ENCODE assay signal across 8 mouse cellular contexts in genomic region chr10:40300648-40301171, GRCm38 (mm10). TPM values are rescaled to one million over a fixed set of nuclear protein-coding genes. Genes with fewer than 3 reads are reported as not detected.
DNase-seq lines count a peak whose midpoint lies in the region; ATAC-seq and TF ChIP-seq lines count a peak whose summit lies in the region.

No protein-coding gene starts in this region.

- under 1% methylated on average over 36 of the region's 36 CpGs for WGBS in heart, embryonic 11.5 days (ENCODE audit: insufficient replicate concordance)
- WGBS in kidney, embryonic 16.5 days: under 1% methylated on average over 36 of the region's 36 CpGs

- peak overlapping the region; percentile 96 for H3K9ac ChIP-seq in heart, embryonic 11.5 days (ENCODE audit: low read depth, low read length)
- H3K9ac ChIP-seq in kidney, embryonic 16.5 days (replicated peaks; ENCODE audit: low read length): peak overlapping the region; percentile 97

- peaks cover 18% of the 10 kb centered on the region; the same call in 1 of the 2 replicates for H3K4me1 ChIP-seq in heart, embryonic 11.5 days (ENCODE audit: control insufficient read depth, insufficient read depth, low read length)
- H3K4me1 ChIP-seq in kidney, embryonic 16.5 days (ENCODE audit: insufficient read depth, low read length): peaks cover 33% of the 10 kb centered on the region

- no peaks in the 10 kb centered on the region for H3K36me3 ChIP-seq in heart, embryonic 11.5 days (ENCODE audit: control insufficient read depth, insufficient read depth, low read length)
- H3K36me3 ChIP-seq in kidney, embryonic 16.5 days (ENCODE audit: insufficient read depth, low read length): no peaks in the 10 kb centered on the region

- DNase-seq in CD4-positive helper T cell, adult 2 months (ENCODE audit: low read depth, low spot score): peak; percentile 53
- peak; percentile 96 for DNase-seq in brain, embryonic 14.5 days (ENCODE audit: low read depth)
- peak; percentile 92 for DNase-seq in liver
- DNase-seq in monocyte, adult 2 months (ENCODE audit: low read depth in 1 of 2, low spot score in 2 of 2): peak; percentile 14 to 39
- DNase-seq in spleen, postnatal 4 days (ENCODE audit: low spot score in 2 of 2): peak; percentile 80 to 89

- H3K9me3 ChIP-seq in heart, embryonic 11.5 days (replicated peaks; ENCODE audit: control insufficient read depth, low read length): no peaks in the 10 kb centered on the region
- no peaks in the 10 kb centered on the region for H3K9me3 ChIP-seq in kidney, embryonic 16.5 days (ENCODE audit: low read length)

- H3K27ac ChIP-seq in heart, embryonic 11.5 days (ENCODE audit: low read depth, low read length): peak overlapping the region; percentile 92
- H3K27ac ChIP-seq in kidney, embryonic 16.5 days (ENCODE audit: low read length): peak overlapping the region; percentile 92

- no peaks in the 10 kb centered on the region for H3K27me3 ChIP-seq in heart, embryonic 11.5 days (ENCODE audit: control insufficient read depth, insufficient read depth, low read length)
- no peaks in the 10 kb centered on the region for H3K27me3 ChIP-seq in kidney, embryonic 16.5 days (ENCODE audit: insufficient read depth, low read length)

- peak; percentile 84 for ATAC-seq in erythroblast, adult 5-6 weeks (replicated peaks; ENCODE audit: low FRiP score, poor library complexity, severe bottlenecking)
- ATAC-seq in heart, embryonic 11.5 days (replicated peaks; ENCODE audit: insufficient number of reproducible peaks, low FRiP score, low TSS enrichment): peak; percentile 81
- ATAC-seq in kidney, embryonic 16.5 days (ENCODE audit: low FRiP score, low TSS enrichment): peak; percentile 85

- no peak for TF ChIP-seq CTCF in brain, embryonic 14.5 days (IDR thresholded peaks at IDR 0.05; ENCODE audit: borderline replicate concordance, extremely low read depth, insufficient read depth, insufficient read length)

- H3K4me3 ChIP-seq in heart, embryonic 11.5 days (ENCODE audit: low read depth, low read length): peak overlapping the region; percentile 100
- H3K4me3 ChIP-seq in kidney, embryonic 16.5 days (ENCODE audit: low read length): peak overlapping the region; percentile 93

- H3K4me2 ChIP-seq in heart, embryonic 11.5 days: peak overlapping the region; percentile 88
- peak overlapping the region; percentile 72 for H3K4me2 ChIP-seq in kidney, embryonic 16.5 days (replicated peaks; ENCODE audit: low read depth, low read length)

- TF ChIP-seq POLR2A in brain, embryonic 14.5 days (IDR thresholded peaks at IDR 0.05; ENCODE audit: borderline replicate concordance, extremely low read depth, insufficient read depth, insufficient read length, poor library complexity, severe bottlenecking): peak; percentile 24; the same call in 1 of the 2 replicates

RNA-seq across cellular contexts. Expression of gene Amd1, which starts 1.3 kb away (rescaled TPM):
- polyA plus RNA-seq in brain, embryonic 14.5 days (2012; rRNA removed): 50.5 and 55.6 TPM in 2 replicates
- total RNA-seq in erythroblast, adult 5-6 weeks (2015; ENCODE audit: low replicate concordance): 49.9 and 70.3 TPM in 2 replicates
- 60.2 and 63.1 TPM in 2 replicates for total RNA-seq in erythroblast, adult 5-6 weeks (2017; ENCODE audit: low replicate concordance)
- polyA plus RNA-seq in heart, embryonic 11.5 days (2014; fragmentation: Nextera tagmentation; extraction: Ambion mirVana): 64.6 and 68.3 TPM in 2 replicates
- 53.1 and 57.7 TPM in 2 replicates for polyA plus RNA-seq in kidney, embryonic 16.5 days (2015; fragmentation: Nextera tagmentation; extraction: Ambion mirVana)

RNA-seq across cellular contexts. Expression of gene Cdk19, which starts 38.7 kb away (rescaled TPM):
- polyA plus RNA-seq in brain, embryonic 14.5 days (2012; rRNA removed): 20.2 and 21.5 TPM in 2 replicates
- 13.6 and 21.9 TPM in 2 replicates for total RNA-seq in erythroblast, adult 5-6 weeks (2015; ENCODE audit: low replicate concordance)
- total RNA-seq in erythroblast, adult 5-6 weeks (2017; ENCODE audit: low replicate concordance): 11.4 and 12.0 TPM in 2 replicates
- 6.4 and 8.1 TPM in 2 replicates for polyA plus RNA-seq in heart, embryonic 11.5 days (2014; fragmentation: Nextera tagmentation; extraction: Ambion mirVana)
- 9.5 and 10.1 TPM in 2 replicates for polyA plus RNA-seq in kidney, embryonic 16.5 days (2015; fragmentation: Nextera tagmentation; extraction: Ambion mirVana)

RNA-seq across cellular contexts. Expression of gene Gtf3c6, which starts 42.8 kb away (rescaled TPM):
- 32.6 and 47.6 TPM in 2 replicates for polyA plus RNA-seq in brain, embryonic 14.5 days (2012; rRNA removed)
- total RNA-seq in erythroblast, adult 5-6 weeks (2015; ENCODE audit: low replicate concordance): 14.4 and 28.6 TPM in 2 replicates
- total RNA-seq in erythroblast, adult 5-6 weeks (2017; ENCODE audit: low replicate concordance): 16.7 and 28.5 TPM in 2 replicates
- 91.9 and 105 TPM in 2 replicates for polyA plus RNA-seq in heart, embryonic 11.5 days (2014; fragmentation: Nextera tagmentation; extraction: Ambion mirVana)
- polyA plus RNA-seq in kidney, embryonic 16.5 days (2015; fragmentation: Nextera tagmentation; extraction: Ambion mirVana): 103 and 106 TPM in 2 replicates

RNA-seq across cellular contexts. Expression of gene Rpf2, which starts 53.9 kb away (rescaled TPM):
- 23.5 and 25.8 TPM in 2 replicates for polyA plus RNA-seq in brain, embryonic 14.5 days (2012; rRNA removed)
- 24.6 and 26.8 TPM in 2 replicates for total RNA-seq in erythroblast, adult 5-6 weeks (2015; ENCODE audit: low replicate concordance)
- total RNA-seq in erythroblast, adult 5-6 weeks (2017; ENCODE audit: low replicate concordance): 24.8 and 31.6 TPM in 2 replicates
- 44.1 and 54.0 TPM in 2 replicates for polyA plus RNA-seq in heart, embryonic 11.5 days (2014; fragmentation: Nextera tagmentation; extraction: Ambion mirVana)
- polyA plus RNA-seq in kidney, embryonic 16.5 days (2015; fragmentation: Nextera tagmentation; extraction: Ambion mirVana): 61.1 and 71.0 TPM in 2 replicates

Comparison
In these comparisons a context has a peak if more than half of its experiments do, and no peak if none do; other contexts are left out.
1. Peak in every context shown above with its lines: DNase-seq, ATAC-seq, H3K4me3 ChIP-seq and H3K27ac ChIP-seq.
2. DNase-seq: peak in every context shown above with its lines; median percentile 96 in brain, embryonic 14.5 days; 92 in liver; 84 in spleen, postnatal 4 days; 53 in CD4-positive helper T cell, adult 2 months; 26 in monocyte, adult 2 months.